Mouse (Mus musculus): ENCODE measurements around the gene Fnip1. TPM values are rescaled to one million over a fixed set of nuclear protein-coding genes. Genes with fewer than 3 reads are reported as not detected.
A peak's percentile ranks its signal among the peaks of the same experiment; 100 is the strongest.

Gene Fnip1
- polyA plus RNA-seq, 1 experiment from 2014 or later: 12.6 TPM

DNA sequence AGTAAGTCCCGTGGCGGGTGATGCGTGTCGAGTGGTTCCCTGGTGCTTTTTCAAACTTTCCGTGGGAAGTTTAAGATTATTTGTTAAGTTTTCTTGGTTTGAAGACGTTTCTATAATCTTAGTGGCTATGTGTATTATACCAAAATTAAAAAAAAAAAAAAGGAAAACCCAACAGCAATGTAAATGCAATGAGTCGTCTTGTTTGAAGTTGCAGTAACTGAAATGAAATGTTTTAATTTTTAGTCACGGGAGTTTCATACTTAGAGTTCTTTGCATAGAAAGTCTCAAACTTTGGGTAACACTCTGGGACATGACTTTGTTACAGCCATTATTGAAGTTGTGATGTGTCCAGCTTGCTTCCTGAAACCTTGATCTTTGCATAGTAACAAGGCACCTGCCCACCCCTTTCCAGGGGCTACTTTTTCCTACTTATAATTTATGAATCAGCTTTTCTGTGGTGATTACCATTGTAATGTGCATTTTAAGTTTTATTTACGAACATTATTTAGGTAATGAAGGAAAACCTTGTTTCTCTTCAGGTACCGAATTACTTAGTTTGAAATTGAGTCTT, 85.5 kb downstream of the Fnip1 start:
- no peaks in the 10 kb centered on the region for H3K27me3 ChIP-seq (ENCODE audit: control insufficient read depth, insufficient read depth, low read length)
- no peaks in the 10 kb centered on the region for H3K36me3 ChIP-seq (ENCODE audit: control insufficient read depth, insufficient read depth, low read length)
- H3K4me3 ChIP-seq (ENCODE audit: low read length): peak overlapping the region; percentile 79
- H3K4me2 ChIP-seq (replicated peaks; ENCODE audit: low read depth, low read length): peak overlapping the region; percentile 52
- no peak for ATAC-seq (ENCODE audit: low FRiP score, low TSS enrichment)
- 15% methylated on average over 10 of the region's 10 CpGs for WGBS
- H3K9ac ChIP-seq (ENCODE audit: low read depth, low read length): peak overlapping the region; percentile 77
- H3K9me3 ChIP-seq (ENCODE audit: control insufficient read depth, low read length): no peaks in the 10 kb centered on the region
- H3K27ac ChIP-seq (ENCODE audit: low read depth, low read length): peak overlapping the region; percentile 84; the same call in 1 of the 2 replicates
- H3K4me1 ChIP-seq (ENCODE audit: control insufficient read depth, insufficient read depth, low read length): peaks cover 10% of the 10 kb centered on the region; the same call in 1 of the 2 replicates

DNA sequence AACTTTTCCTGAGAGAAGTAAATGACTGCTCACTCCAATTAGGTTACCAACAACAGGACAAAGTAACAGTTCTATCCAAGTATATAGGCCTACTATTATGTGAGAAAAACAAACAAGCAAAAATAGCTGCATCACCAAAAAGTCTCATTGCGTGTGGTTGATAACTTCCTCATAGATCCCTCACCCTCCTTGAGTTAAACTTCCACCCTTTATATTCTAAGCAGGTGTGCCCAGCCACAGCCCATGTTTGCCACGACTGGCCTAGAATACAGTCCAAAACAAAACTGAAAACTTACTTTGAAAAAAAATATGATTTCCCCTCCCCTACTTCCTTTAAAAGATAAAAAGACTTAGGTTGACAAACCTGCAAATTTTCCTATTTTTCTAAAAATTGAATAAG, 90.0 kb downstream of the Fnip1 start:
- no peak for ATAC-seq (ENCODE audit: low FRiP score, low TSS enrichment)
- H3K4me3 ChIP-seq (ENCODE audit: low read length): no peak overlapping the region
- 85% methylated on average over 2 of the region's 2 CpGs for WGBS

DNA sequence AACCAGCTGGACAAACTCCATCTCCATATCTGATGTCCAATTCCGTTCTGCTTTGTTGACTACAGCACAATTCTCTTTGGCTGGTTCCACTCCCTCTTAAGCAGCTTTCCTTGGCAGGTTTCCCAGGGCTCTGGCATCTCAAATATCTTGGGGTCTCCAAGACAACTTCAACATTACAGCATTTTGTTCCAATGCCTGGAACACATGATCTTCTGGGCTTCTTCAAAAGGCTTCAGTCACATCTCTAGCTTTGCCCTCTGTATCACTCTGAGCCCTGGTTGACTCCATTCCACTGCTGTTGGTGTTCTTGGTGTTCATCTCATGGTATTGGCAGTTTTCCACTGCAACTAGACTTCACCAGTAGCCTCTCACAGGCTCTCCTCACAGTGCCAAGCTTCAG, 92.4 kb downstream of the Fnip1 start:
- peak overlapping the region; percentile 3; the same call in 1 of the 2 replicates for H3K27ac ChIP-seq (ENCODE audit: low read depth, low read length)
- no peak overlapping the region for H3K4me3 ChIP-seq (ENCODE audit: low read length)
- no peaks in the 10 kb centered on the region for H3K36me3 ChIP-seq (ENCODE audit: control insufficient read depth, insufficient read depth, low read length)
- WGBS: 63% methylated on average over 1 of the region's 1 CpGs
- no peak overlapping the region for H3K9ac ChIP-seq (ENCODE audit: low read depth, low read length)
- H3K4me2 ChIP-seq (replicated peaks; ENCODE audit: low read depth, low read length): no peak overlapping the region
- no peaks in the 10 kb centered on the region for H3K4me1 ChIP-seq (ENCODE audit: control insufficient read depth, insufficient read depth, low read length)
- no peak for ATAC-seq (ENCODE audit: low FRiP score, low TSS enrichment)
- H3K9me3 ChIP-seq (ENCODE audit: control insufficient read depth, low read length): no peaks in the 10 kb centered on the region
- no peaks in the 10 kb centered on the region for H3K27me3 ChIP-seq (ENCODE audit: control insufficient read depth, insufficient read depth, low read length)

More for the DNA sequence above, 90.0 kb downstream of the Fnip1 start:
- Histone ChIP-seq H3K27me3 (ENCODE audit: control insufficient read depth, insufficient read depth, low read length) (no peaks in the 10 kb centered on the region), H3K9ac (ENCODE audit: low read depth, low read length) (no peak overlapping the region), H3K27ac (ENCODE audit: low read depth, low read length) (no peak overlapping the region), H3K4me2 (replicated peaks; ENCODE audit: low read depth, low read length) (no peak overlapping the region), H3K4me1 (ENCODE audit: control insufficient read depth, insufficient read depth, low read length) (peaks cover 10% of the 10 kb centered on the region; the same call in 1 of the 2 replicates), H3K9me3 (ENCODE audit: control insufficient read depth, low read length) (no peaks in the 10 kb centered on the region), H3K36me3 (ENCODE audit: control insufficient read depth, insufficient read depth, low read length) (no peaks in the 10 kb centered on the region)

DNA sequence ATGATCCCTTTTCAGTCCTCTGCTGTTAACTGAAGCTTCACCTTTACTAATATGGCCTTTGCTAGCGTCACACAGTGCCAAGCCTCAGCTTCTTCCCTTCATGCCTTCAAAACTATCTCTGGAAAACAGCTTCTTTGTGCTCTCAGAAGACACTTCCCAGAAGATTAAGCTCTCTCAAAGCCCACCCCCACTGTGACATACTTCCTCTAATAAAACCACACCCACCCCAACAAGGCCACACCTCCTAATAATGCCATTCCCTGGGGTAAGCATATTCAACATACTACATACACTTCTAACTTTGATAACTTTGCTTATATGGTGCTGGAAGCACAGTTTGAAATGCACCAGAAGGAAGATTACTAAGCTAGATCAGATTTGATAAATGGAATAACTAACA, 92.9 kb downstream of the Fnip1 start:
- H3K27ac ChIP-seq (ENCODE audit: low read depth, low read length): no peak overlapping the region
- ATAC-seq (ENCODE audit: low FRiP score, low TSS enrichment): no peak
- WGBS: 88% methylated on average over 1 of the region's 1 CpGs
- no peaks in the 10 kb centered on the region for H3K27me3 ChIP-seq (ENCODE audit: control insufficient read depth, insufficient read depth, low read length)
- no peaks in the 10 kb centered on the region for H3K4me1 ChIP-seq (ENCODE audit: control insufficient read depth, insufficient read depth, low read length)
- H3K36me3 ChIP-seq (ENCODE audit: control insufficient read depth, insufficient read depth, low read length): no peaks in the 10 kb centered on the region
- no peaks in the 10 kb centered on the region for H3K9me3 ChIP-seq (ENCODE audit: control insufficient read depth, low read length)
- H3K4me2 ChIP-seq (replicated peaks; ENCODE audit: low read depth, low read length): no peak overlapping the region
- H3K4me3 ChIP-seq (ENCODE audit: low read length): no peak overlapping the region
- no peak overlapping the region for H3K9ac ChIP-seq (ENCODE audit: low read depth, low read length)

DNA sequence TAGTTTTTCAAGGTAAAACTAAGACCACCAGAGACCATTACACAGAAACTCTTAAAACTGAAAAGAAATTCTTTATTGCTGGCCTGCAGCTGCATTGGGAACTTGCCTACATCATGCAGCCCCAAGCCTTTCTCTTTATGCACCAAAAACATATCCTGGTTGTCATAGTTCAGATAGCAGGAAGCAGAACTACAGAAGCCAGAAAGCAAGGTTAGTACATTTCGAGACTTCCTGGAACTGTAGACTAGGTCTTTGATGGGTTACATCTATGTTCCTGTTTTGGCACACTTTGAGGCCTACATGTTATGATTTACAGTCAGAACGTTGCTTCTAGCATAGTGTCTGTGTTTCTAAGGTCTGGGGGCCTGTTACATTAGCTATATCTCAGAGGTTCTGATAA, 95.8 kb downstream of the Fnip1 start:
- no peaks in the 10 kb centered on the region for H3K9me3 ChIP-seq (ENCODE audit: control insufficient read depth, low read length)
- 69% methylated on average over 2 of the region's 2 CpGs for WGBS
- H3K4me3 ChIP-seq (ENCODE audit: low read length): no peak overlapping the region
- no peaks in the 10 kb centered on the region for H3K36me3 ChIP-seq (ENCODE audit: control insufficient read depth, insufficient read depth, low read length)
- no peaks in the 10 kb centered on the region for H3K27me3 ChIP-seq (ENCODE audit: control insufficient read depth, insufficient read depth, low read length)
- H3K4me1 ChIP-seq (ENCODE audit: control insufficient read depth, insufficient read depth, low read length): no peaks in the 10 kb centered on the region
- ATAC-seq (ENCODE audit: low FRiP score, low TSS enrichment): no peak
- no peak overlapping the region for H3K9ac ChIP-seq (ENCODE audit: low read depth, low read length)
- no peak overlapping the region for H3K4me2 ChIP-seq (replicated peaks; ENCODE audit: low read depth, low read length)
- no peak overlapping the region for H3K27ac ChIP-seq (ENCODE audit: low read depth, low read length)

DNA sequence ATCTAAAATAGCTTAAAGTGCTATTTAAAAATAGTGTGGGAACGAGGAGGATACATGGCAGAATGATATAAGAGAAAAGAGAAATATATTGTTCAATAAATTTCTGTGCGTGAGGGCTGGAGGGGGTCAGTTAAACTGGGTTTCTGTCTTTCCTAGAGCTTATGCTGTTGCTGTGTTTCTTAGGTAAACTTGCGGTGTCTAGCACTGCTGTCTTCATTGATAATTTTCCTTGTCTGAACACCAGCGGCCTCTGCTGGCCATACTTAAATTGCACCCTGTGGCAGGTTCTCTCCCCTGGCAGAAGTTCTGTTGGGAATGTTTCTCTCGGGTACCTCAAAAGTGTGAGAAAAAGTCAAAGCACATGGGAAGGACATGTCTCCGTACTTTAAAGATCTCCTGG, 96.9 kb downstream of the Fnip1 start:
- H3K4me3 ChIP-seq (ENCODE audit: low read length): no peak overlapping the region
- ATAC-seq (ENCODE audit: low FRiP score, low TSS enrichment): no peak
- 59% methylated on average over 6 of the region's 6 CpGs for WGBS
- no peaks in the 10 kb centered on the region for H3K36me3 ChIP-seq (ENCODE audit: control insufficient read depth, insufficient read depth, low read length)
- no peaks in the 10 kb centered on the region for H3K27me3 ChIP-seq (ENCODE audit: control insufficient read depth, insufficient read depth, low read length)
- H3K4me1 ChIP-seq (ENCODE audit: control insufficient read depth, insufficient read depth, low read length): no peaks in the 10 kb centered on the region
- H3K27ac ChIP-seq (ENCODE audit: low read depth, low read length): no peak overlapping the region
- no peak overlapping the region for H3K9ac ChIP-seq (ENCODE audit: low read depth, low read length)
- H3K4me2 ChIP-seq (replicated peaks; ENCODE audit: low read depth, low read length): no peak overlapping the region
- H3K9me3 ChIP-seq (ENCODE audit: control insufficient read depth, low read length): no peaks in the 10 kb centered on the region

DNA sequence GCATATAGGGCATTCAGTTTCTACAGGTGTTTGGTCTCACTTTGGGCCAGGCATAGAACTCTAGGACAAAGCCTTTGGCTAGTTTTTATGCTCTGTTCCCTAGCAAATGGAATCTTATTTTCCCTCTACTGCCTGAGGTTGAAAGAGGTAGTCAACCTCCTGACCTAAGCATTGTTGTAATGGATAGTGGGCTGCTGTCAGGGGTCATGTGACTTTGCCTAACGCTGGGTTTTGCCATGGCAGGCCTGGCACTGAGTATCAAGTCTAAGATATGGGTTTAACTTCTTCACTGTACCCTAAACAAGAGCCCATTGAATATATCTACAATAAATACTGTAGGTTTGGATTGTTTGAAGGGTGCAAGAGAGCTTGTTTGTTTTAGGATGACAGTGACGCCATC, 101.0 kb downstream of the Fnip1 start:
- 66% methylated on average over 2 of the region's 2 CpGs for WGBS
- Histone ChIP-seq H3K4me2 (replicated peaks; ENCODE audit: low read depth, low read length) (no peak overlapping the region), H3K4me3 (ENCODE audit: low read length) (no peak overlapping the region), H3K4me1 (ENCODE audit: control insufficient read depth, insufficient read depth, low read length) (no peaks in the 10 kb centered on the region), H3K36me3 (ENCODE audit: control insufficient read depth, insufficient read depth, low read length) (no peaks in the 10 kb centered on the region), H3K9ac (ENCODE audit: low read depth, low read length) (no peak overlapping the region), H3K27me3 (ENCODE audit: control insufficient read depth, insufficient read depth, low read length) (no peaks in the 10 kb centered on the region), H3K9me3 (ENCODE audit: control insufficient read depth, low read length) (no peaks in the 10 kb centered on the region), H3K27ac (ENCODE audit: low read depth, low read length) (no peak overlapping the region)
- no peak for ATAC-seq (ENCODE audit: low FRiP score, low TSS enrichment)

DNA sequence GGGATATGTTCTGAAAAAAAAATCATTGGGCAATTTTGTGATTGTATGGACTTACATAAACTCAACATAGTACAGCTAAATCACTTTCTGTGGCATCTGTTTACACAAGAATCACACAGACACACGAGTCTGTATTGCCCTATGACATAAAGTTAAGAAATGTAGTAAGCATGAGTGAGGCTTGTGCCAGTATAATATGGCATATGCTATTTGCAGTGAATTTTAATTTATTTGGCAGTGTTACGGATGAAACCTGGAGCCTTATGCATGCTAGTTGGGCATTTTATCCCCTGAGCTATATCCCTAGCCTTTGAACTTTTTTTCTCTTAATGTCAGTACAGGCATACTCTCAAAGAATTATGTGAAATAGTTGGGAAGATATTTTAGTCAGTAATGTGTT, 101.5 kb downstream of the Fnip1 start:
- no peaks in the 10 kb centered on the region for H3K36me3 ChIP-seq (ENCODE audit: control insufficient read depth, insufficient read depth, low read length)
- no peaks in the 10 kb centered on the region for H3K4me1 ChIP-seq (ENCODE audit: control insufficient read depth, insufficient read depth, low read length)
- no peaks in the 10 kb centered on the region for H3K27me3 ChIP-seq (ENCODE audit: control insufficient read depth, insufficient read depth, low read length)
- H3K9me3 ChIP-seq (ENCODE audit: control insufficient read depth, low read length): no peaks in the 10 kb centered on the region
- 71% methylated on average over 2 of the region's 2 CpGs for WGBS
- H3K9ac ChIP-seq (ENCODE audit: low read depth, low read length): no peak overlapping the region
- H3K4me2 ChIP-seq (replicated peaks; ENCODE audit: low read depth, low read length): no peak overlapping the region
- no peak for ATAC-seq (ENCODE audit: low FRiP score, low TSS enrichment)
- no peak overlapping the region for H3K4me3 ChIP-seq (ENCODE audit: low read length)
- no peak overlapping the region for H3K27ac ChIP-seq (ENCODE audit: low read depth, low read length)

DNA sequence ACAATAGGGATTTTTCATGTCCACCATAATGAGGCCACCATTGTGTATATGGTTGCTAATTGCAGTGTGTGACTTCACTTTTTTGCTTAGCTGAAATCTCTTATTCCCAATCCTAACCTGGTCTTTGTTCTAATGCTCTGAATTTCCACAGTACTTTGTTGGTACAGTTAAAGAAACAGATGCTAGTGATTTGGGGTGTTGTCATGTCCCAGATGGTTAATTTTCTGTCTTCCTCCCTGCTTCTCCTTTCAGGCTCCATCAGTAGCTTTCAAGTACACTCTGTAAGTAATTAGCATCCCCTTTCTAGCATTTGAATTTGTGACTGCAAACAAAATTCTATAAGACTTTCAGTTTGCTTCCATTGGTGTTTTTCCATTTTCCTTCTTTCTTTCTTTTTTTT, 102.3 kb downstream of the Fnip1 start:
- H3K4me1 ChIP-seq (ENCODE audit: control insufficient read depth, insufficient read depth, low read length): no peaks in the 10 kb centered on the region
- no peak overlapping the region for H3K27ac ChIP-seq (ENCODE audit: low read depth, low read length)
- no peak for ATAC-seq (ENCODE audit: low FRiP score, low TSS enrichment)
- no peak overlapping the region for H3K4me3 ChIP-seq (ENCODE audit: low read length)
- no peaks in the 10 kb centered on the region for H3K36me3 ChIP-seq (ENCODE audit: control insufficient read depth, insufficient read depth, low read length)
- no peak overlapping the region for H3K4me2 ChIP-seq (replicated peaks; ENCODE audit: low read depth, low read length)
- H3K27me3 ChIP-seq (ENCODE audit: control insufficient read depth, insufficient read depth, low read length): no peaks in the 10 kb centered on the region
- H3K9me3 ChIP-seq (ENCODE audit: control insufficient read depth, low read length): no peaks in the 10 kb centered on the region
- H3K9ac ChIP-seq (ENCODE audit: low read depth, low read length): no peak overlapping the region

Data from kidney, embryonic 14.5 days (tissue).